Mouse (Mus musculus): ENCODE measurements around the gene Bmf.

- TF ChIP-seq CTCF (IDR thresholded peaks at IDR 0.05) (no peak), POLR2A (IDR thresholded peaks at IDR 0.05; ENCODE audit: insufficient read depth, low read depth, low read length) (no peak), EP300 (IDR thresholded peaks at IDR 0.05; ENCODE audit: insufficient read depth, low read depth, low read length) (no peak)
Observed at GRCm38 (mm10) chr2:118562431-118562830, 12.9 kb upstream of the Bmf start.
